Mouse (Mus musculus) embryonic facial prominence, embryonic 14.5 days (tissue): ENCODE data around the gene Bckdhb. TPM values are rescaled to one million over a fixed set of nuclear protein-coding genes. Genes with fewer than 3 reads are reported as not detected.

Source experiments
- ATAC-seq: fragments of 200-750 bp; cut with Nextera tagmentation; 2 replicates; pipeline ENCODE4 v1.8.0; 2017; ENCODE audit warnings: low read depth, moderate number of reproducible peaks, moderate TSS enrichment
- DNase-seq: peaks from one replicate; pipeline ENCODE4 v3.0.0-alpha.2; 2015; ENCODE audit warnings: low spot score
- H3K27ac ChIP-seq: fragments of 300-500 bp; sonication (generic); replicated peaks from 2 replicates; pipeline ENCODE4 v1.5.1; 2014; ENCODE audit warnings: low read depth, mild to moderate bottlenecking, low read length, moderate library complexity
- H3K27me3 ChIP-seq: fragments of 300-500 bp; sonication (generic); replicated peaks from 2 replicates; pipeline ENCODE4 v1.6.1; 2014; ENCODE audit warnings: low read length; ENCODE audit not compliant: control insufficient read depth, insufficient read depth
- H3K36me3 ChIP-seq: fragments of 300-500 bp; sonication (generic); 2 replicates; pipeline ENCODE4 v1.6.1; 2014; ENCODE audit warnings: low read length, mixed read lengths; ENCODE audit not compliant: control insufficient read depth, insufficient read depth
- H3K4me1 ChIP-seq: fragments of 300-500 bp; sonication (generic); 2 replicates; pipeline ENCODE4 v1.6.1; 2014; ENCODE audit warnings: antibody characterized with exemption, low read length; ENCODE audit not compliant: control insufficient read depth, insufficient read depth
- H3K4me2 ChIP-seq: fragments of 300-500 bp; sonication (generic); 2 replicates; pipeline ENCODE4 v1.6.1; 2014; ENCODE audit warnings: low read depth, mild to moderate bottlenecking, low read length, moderate library complexity, mixed read lengths
- H3K4me3 ChIP-seq: fragments of 300-500 bp; sonication (generic); 2 replicates; pipeline ENCODE4 v1.5.1; 2014; ENCODE audit warnings: low read depth, mild to moderate bottlenecking, low read length
- H3K9ac ChIP-seq: fragments of 300-500 bp; sonication (generic); 2 replicates; pipeline ENCODE4 v1.6.1; 2014; ENCODE audit warnings: low read depth, mild to moderate bottlenecking, low read length, moderate library complexity, mixed read lengths
- H3K9me3 ChIP-seq: fragments of 300-500 bp; sonication (generic); 2 replicates; pipeline ENCODE4 v1.6.1; 2016; ENCODE audit warnings: low read length; ENCODE audit not compliant: control insufficient read depth
- WGBS: fragments of 180-500 bp; shearing (Covaris S2); extraction: QIAGEN DNeasy Blood & Tissue Kit; methylation state at CpG from one replicate; pipeline ENCODE4 v1.1.7; 2014; 5-methylcytosine and 5-hydroxymethylcytosine counted together
- polyA plus RNA-seq: library from polyadenylated mRNA; unstranded; fragments of >200 nt; fragmentation: Nextera tagmentation; extraction: Ambion mirVana; gene quantifications from 2 replicates; pipeline ENCODE4 v1.2.1, GENCODE M21; 2014

Bckdhb gene
- polyA plus RNA-seq, 1 experiment from 2014 or later = 41.6 TPM

DNA sequence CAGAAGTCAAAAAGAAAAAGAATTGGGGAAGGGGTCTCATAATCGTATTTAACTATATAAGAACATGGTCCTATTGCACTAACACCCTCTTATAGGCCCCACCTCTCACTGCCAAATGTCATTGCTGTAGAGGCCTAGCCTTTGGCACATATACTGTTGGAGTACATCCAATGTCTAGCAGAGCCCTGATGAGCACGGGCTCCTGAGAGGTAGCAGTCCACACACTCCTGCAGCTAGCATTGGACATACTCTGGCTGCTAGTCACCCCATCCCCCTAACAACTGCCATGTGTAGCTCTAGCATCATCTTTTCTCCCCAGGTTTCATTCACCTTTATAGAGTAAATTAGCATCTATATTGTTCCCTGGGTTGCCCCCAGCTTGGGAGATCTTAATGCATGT is 223.2 kb downstream of the Bckdhb start:
- Histone ChIP-seq H3K4me1 (no peaks in the 10 kb centered on the region), H3K9me3 (no peaks in the 10 kb centered on the region), H3K9ac (no peak overlapping the region), H3K27ac (no peak overlapping the region), H3K36me3 (no peaks in the 10 kb centered on the region), H3K4me2 (no peak overlapping the region), H3K27me3 (no peaks in the 10 kb centered on the region), H3K4me3 (no peak overlapping the region)
- DNase-seq = no peak
- WGBS = 84% methylated on average over 2 of the region's 2 CpGs
- no peak for ATAC-seq

Other genes starting within 250 kb of the Bckdhb start
- gene Elovl4, start 118.9 kb upstream of the Bckdhb start, polyA plus RNA-seq = 32.7 and 39.1 TPM in 2 replicates
- 21.2 and 25.7 TPM in 2 replicates for gene Ttk, start 90.5 kb upstream of the Bckdhb start, polyA plus RNA-seq